Mouse (Mus musculus) cortical plate, adult 2 months (tissue): Measurements from ENCODE around the gene Pex16.

Experiments
- CTCF ChIP-seq: fragments of 200-500 bp; IDR thresholded peaks from 2 replicates; pipeline ENCODE4 v1.5.1; 2011; ENCODE audit warnings: mild to moderate bottlenecking, control low read depth, low read length; ENCODE audit not compliant: insufficient read depth; ENCODE audit errors: extremely low read depth
- POLR2A ChIP-seq: fragments of 200-500 bp; IDR thresholded peaks from 2 replicates; pipeline ENCODE4 v1.6.1; 2011; ENCODE audit warnings: mild to moderate bottlenecking, low read length, control low read depth; ENCODE audit not compliant: insufficient read depth; ENCODE audit errors: extremely low read depth

DNA sequence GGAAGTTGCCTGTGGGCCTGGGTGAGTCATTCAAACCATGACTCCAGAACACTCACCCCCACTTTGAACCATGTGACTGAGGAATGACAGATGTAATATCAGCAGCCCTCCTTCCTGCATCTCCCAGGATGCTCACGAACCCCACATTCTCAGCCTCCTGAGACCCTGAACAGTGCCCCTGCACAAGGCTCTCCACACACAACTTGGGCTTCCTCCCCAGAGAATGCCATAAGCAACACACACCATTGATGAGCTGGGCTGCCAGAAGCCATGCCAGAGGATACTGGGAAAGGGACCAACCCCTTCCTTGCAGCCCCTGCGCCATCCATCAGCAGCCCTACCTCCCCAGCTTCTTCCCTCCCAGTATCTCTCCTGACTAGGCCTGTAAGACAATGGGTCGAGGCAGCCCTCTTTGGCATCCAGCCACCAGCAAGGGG, 13.6 kb downstream of the Pex16 start:
- TF ChIP-seq CTCF (no peak), POLR2A (peak; percentile 48; the same call in 1 of the 2 replicates)
